Comparison of ENCODE assay signal across 12 mouse cellular contexts in the genomic region with DNA sequence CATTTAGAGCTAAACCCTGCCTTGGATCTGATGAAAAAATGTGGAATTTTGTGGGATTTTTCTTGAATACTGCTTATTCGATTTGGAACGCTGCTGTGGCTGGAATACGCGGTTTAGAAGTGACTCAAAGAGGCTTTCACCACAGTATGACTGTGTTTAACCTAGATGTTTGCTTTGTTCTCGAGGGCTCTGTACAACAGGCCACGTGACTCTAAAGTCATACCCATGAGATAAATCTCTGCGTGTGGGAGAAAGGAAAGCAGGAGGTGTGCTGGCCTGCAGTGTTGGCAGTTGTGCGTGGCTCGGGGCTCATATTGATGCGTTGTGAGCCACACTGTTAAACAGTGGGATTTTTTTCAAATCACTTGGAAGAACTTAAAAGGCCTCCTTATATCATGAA. TPM values are rescaled to one million over a fixed set of nuclear protein-coding genes. Genes with fewer than 3 reads are reported as not detected.
DNase-seq lines count a peak whose midpoint lies in the region; ATAC-seq and TF ChIP-seq lines count a peak whose summit lies in the region.
"Had no signal": no experiment of that assay in that cellular context is flagged by ENCODE, and none has a peak within 500 bp of the region (broad histone marks: within the 10 kb centered on the region; RNA-seq: fewer than 3 reads in every experiment).

No protein-coding gene starts in this region.

- H3K4me2 ChIP-seq in liver, embryonic 13.5 days: peak overlapping the region; percentile 33
- no peak overlapping the region for H3K4me2 ChIP-seq in stomach, embryonic 14.5 days (replicated peaks; ENCODE audit: low read depth, low read length)
- H3K4me2 ChIP-seq: hindbrain, embryonic 15.5 days; limb, embryonic 15.5 days; neural tube, embryonic 12.5 days had no signal

- no peak for TF ChIP-seq CTCF in left cerebral cortex, adult 2 months (IDR thresholded peaks at IDR 0.05)

- H3K27ac ChIP-seq in left cerebral cortex, adult 2 months: peak overlapping the region; percentile 56
- peak overlapping the region; percentile 53; the same call in 1 of the 2 replicates for H3K27ac ChIP-seq in liver, embryonic 13.5 days
- peak overlapping the region; percentile 48 for H3K27ac ChIP-seq in stomach, embryonic 14.5 days (ENCODE audit: low read length)
- H3K27ac ChIP-seq: hindbrain, embryonic 15.5 days; limb, embryonic 15.5 days; neural tube, embryonic 12.5 days had no signal

- no peak for DNase-seq in left cerebral cortex, adult 2 months (ENCODE audit: extremely low spot score in 1 of 2, low spot score in 2 of 2)
- no peak for DNase-seq in left cerebral cortex, postnatal 36 days (ENCODE audit: low spot score in 2 of 2)
- DNase-seq in brain, adult 2 months (ENCODE audit: low read depth, low spot score): peak; percentile 46
- DNase-seq in liver, embryonic 13.5 days: no peak
- no peak for DNase-seq in gastrocnemius, adult 18-20 months (ENCODE audit: low spot score)
- no peak for DNase-seq in cerebellum, postnatal 4 days (ENCODE audit: low spot score in 2 of 2)
- DNase-seq: cerebellum, adult 8-10 months; spleen, adult 18-20 months had no signal

- no peak overlapping the region for H3K9ac ChIP-seq in liver, embryonic 13.5 days
- no peak overlapping the region for H3K9ac ChIP-seq in stomach, embryonic 14.5 days (replicated peaks; ENCODE audit: low read depth, low read length)
- H3K9ac ChIP-seq: hindbrain, embryonic 15.5 days; limb, embryonic 15.5 days; neural tube, embryonic 12.5 days had no signal

- ATAC-seq in liver, embryonic 13.5 days (ENCODE audit: low read depth): peak; percentile 62
- peak; percentile 87 for ATAC-seq in stomach, embryonic 14.5 days (ENCODE audit: insufficient number of reproducible peaks, insufficient read depth, low FRiP score, low read depth)

- H3K4me1 ChIP-seq in liver, embryonic 13.5 days (replicated peaks): peaks cover 17% of the 10 kb centered on the region
- peaks cover 14% of the 10 kb centered on the region; the same call in 1 of the 2 replicates for H3K4me1 ChIP-seq in stomach, embryonic 14.5 days (ENCODE audit: control insufficient read depth, insufficient read depth, low read length)
- H3K4me1 ChIP-seq: neural tube, embryonic 12.5 days had no signal

- no peaks in the 10 kb centered on the region for H3K27me3 ChIP-seq in liver, embryonic 13.5 days
- no peaks in the 10 kb centered on the region for H3K27me3 ChIP-seq in stomach, embryonic 14.5 days (ENCODE audit: control insufficient read depth, insufficient read depth, low read length)
- H3K27me3 ChIP-seq: hindbrain, embryonic 15.5 days; limb, embryonic 15.5 days; neural tube, embryonic 12.5 days had no signal

- H3K36me3 ChIP-seq in liver, embryonic 13.5 days: no peaks in the 10 kb centered on the region
- no peaks in the 10 kb centered on the region for H3K36me3 ChIP-seq in stomach, embryonic 14.5 days (ENCODE audit: control insufficient read depth, insufficient read depth, low read length)
- H3K36me3 ChIP-seq: hindbrain, embryonic 15.5 days; limb, embryonic 15.5 days; neural tube, embryonic 12.5 days had no signal

- H3K4me3 ChIP-seq in left cerebral cortex, adult 2 months: no peak overlapping the region
- no peak overlapping the region for H3K4me3 ChIP-seq in liver, embryonic 13.5 days (replicated peaks)
- H3K4me3 ChIP-seq in stomach, embryonic 14.5 days (ENCODE audit: low read depth, low read length): no peak overlapping the region
- H3K4me3 ChIP-seq: hindbrain, embryonic 15.5 days; limb, embryonic 15.5 days; neural tube, embryonic 12.5 days had no signal

- intact Hi-C loops in left cerebral cortex, adult 2 months (cut with DNase I): loop anchor here (5.0 kb wide), 1 partner anchor 44 kb away; no protein-coding TSS in a partner anchor
- intact Hi-C loops in left cerebral cortex, postnatal 36 days (cut with DNase I): loop anchor here (5.0 kb wide), 1 partner anchor 54 kb away; the partner anchor contains the start of gene Tnfrsf19

- WGBS in liver, embryonic 13.5 days (ENCODE audit: insufficient replicate concordance): 65% methylated on average over 10 of the region's 10 CpGs
- WGBS in stomach, embryonic 14.5 days: 53% methylated on average over 10 of the region's 10 CpGs

- H3K9me3 ChIP-seq in liver, embryonic 13.5 days (replicated peaks): no peaks in the 10 kb centered on the region
- H3K9me3 ChIP-seq in stomach, embryonic 14.5 days (ENCODE audit: control insufficient read depth, low read depth, low read length): no peaks in the 10 kb centered on the region
- H3K9me3 ChIP-seq: hindbrain, embryonic 15.5 days; limb, embryonic 15.5 days; neural tube, embryonic 12.5 days had no signal

RNA-seq across cellular contexts. Expression of gene Tnfrsf19, which starts 52.8 kb away (rescaled TPM):
- total RNA-seq in left cerebral cortex, adult 2 months (2021): 10 to 100 TPM; 49.5 to 51.9 TPM
- 10 to 100 TPM; 50.2 to 59.7 TPM for total RNA-seq in left cerebral cortex, postnatal 36 days (2021)
- polyA plus RNA-seq in liver, embryonic 13.5 days (2015; fragmentation: Nextera tagmentation; extraction: Ambion mirVana): 4.9 and 6.4 TPM in 2 replicates
- polyA plus RNA-seq in stomach, embryonic 14.5 days (2014; fragmentation: Nextera tagmentation; extraction: Ambion mirVana): 42.0 and 44.0 TPM in 2 replicates
- 10 to 100 TPM in 1 of 2 experiments, 1 to 10 TPM in 1; 6.9 to 10.8 TPM for total RNA-seq in gastrocnemius, adult 18-20 months (2021)

Comparison
In these comparisons a context has a peak if more than half of its experiments do, and no peak if none do; other contexts are left out.
1. RNA of gene Tnfrsf19, which starts 52.8 kb away (total RNA-seq): 50.2 to 59.7 TPM in left cerebral cortex, postnatal 36 days and 49.5 to 51.9 TPM in left cerebral cortex, adult 2 months; 6.9 to 10.8 TPM in gastrocnemius, adult 18-20 months; every median in the first group is over 4 times any median in the second.
2. Peak in every context shown above with its lines, with median percentiles within 50 percentile points of each other: H3K27ac ChIP-seq.